Mouse (Mus musculus) left cerebral cortex, postnatal 14 days (tissue): ENCODE measurements around the gene Tlk2. TPM values are rescaled to one million over a fixed set of nuclear protein-coding genes. Genes with fewer than 3 reads are reported as not detected.

Experiments used
- DNase-seq, 2 experiments: peaks; one replicate each; pipeline ENCODE4 v3.0.0; 2021 to 2022; ENCODE audit warnings: low spot score in 2 of 2, mixed read lengths in 1 of 2
- intact Hi-C: fragments of 180-260 bp; cut with DNase I; formaldehyde crosslinking; loops from one replicate; pipeline ENCODE4 v1.15.1; 2025
- total RNA-seq, 2 experiments: library from RNA; stranded (reverse); gene quantifications; 2 replicates each; pipeline ENCODE4 v1.2.3; 2021

Tlk2 gene
- total RNA-seq, 2 experiments from 2014 or later: 43.2 to 48.6 TPM

GRCm38 (mm10) chr11:105293901-105294494 lies 115.4 kb downstream of the Tlk2 start:
- DNase-seq: no peak
- intact Hi-C loops: no loop called here

- no peak for DNase-seq
- intact Hi-C loops: no loop called here
Observed at GRCm38 (mm10) chr11:105296084-105296483, 117.5 kb downstream of the Tlk2 start.

- DNase-seq: no peak
- intact Hi-C loops: no loop called here
Observed at GRCm38 (mm10) chr11:105310197-105310596, 131.6 kb downstream of the Tlk2 start.

- intact Hi-C loops: no loop called here
- peak; percentile 20 to 23 for DNase-seq
Observed at GRCm38 (mm10) chr11:105311291-105311975, 132.8 kb downstream of the Tlk2 start.

- intact Hi-C loops: no loop called here
- DNase-seq: peak; percentile 30 to 59
Observed at GRCm38 (mm10) chr11:105312311-105312942, 133.8 kb downstream of the Tlk2 start.

- intact Hi-C loops: no loop called here
- DNase-seq: peak; percentile 15 to 24
Observed at GRCm38 (mm10) chr11:105312972-105313632, 134.5 kb downstream of the Tlk2 start.

GRCm38 (mm10) chr11:105313633-105314014 lies 135.0 kb downstream of the Tlk2 start:
- DNase-seq: peak in 1 of 2 experiments; percentile 34
- intact Hi-C loops: no loop called here

GRCm38 (mm10) chr11:105315296-105315695 lies 136.7 kb downstream of the Tlk2 start:
- DNase-seq: no peak
- intact Hi-C loops: no loop called here

GRCm38 (mm10) chr11:105316121-105316520 lies 137.5 kb downstream of the Tlk2 start:
- DNase-seq: no peak
- intact Hi-C loops: no loop called here

- peak in 1 of 2 experiments; percentile 34 for DNase-seq
- intact Hi-C loops: no loop called here
Observed at GRCm38 (mm10) chr11:105317769-105318168, 139.2 kb downstream of the Tlk2 start.

GRCm38 (mm10) chr11:105321090-105321489 lies 142.5 kb downstream of the Tlk2 start:
- no peak for DNase-seq
- intact Hi-C loops: no loop called here

GRCm38 (mm10) chr11:105323530-105323929 lies 144.9 kb downstream of the Tlk2 start:
- DNase-seq: no peak
- intact Hi-C loops: no loop called here

GRCm38 (mm10) chr11:105327101-105327500 lies 148.5 kb downstream of the Tlk2 start:
- DNase-seq: no peak
- intact Hi-C loops: no loop called here

- DNase-seq: no peak
- intact Hi-C loops: loop anchor here (10.0 kb wide), 1 partner anchor 685 kb away; no protein-coding TSS in a partner anchor
Observed at GRCm38 (mm10) chr11:105329962-105330361, 151.4 kb downstream of the Tlk2 start.

- DNase-seq: no peak
- intact Hi-C loops: loop anchor here (10.0 kb wide), 1 partner anchor 684 kb away; no protein-coding TSS in a partner anchor
Observed at GRCm38 (mm10) chr11:105331129-105331528, 152.5 kb downstream of the Tlk2 start.

GRCm38 (mm10) chr11:105331732-105332131 lies 153.1 kb downstream of the Tlk2 start:
- no peak for DNase-seq
- intact Hi-C loops: loop anchor here (10.0 kb wide), 1 partner anchor 683 kb away; no protein-coding TSS in a partner anchor

GRCm38 (mm10) chr11:105332468-105332867 lies 153.9 kb downstream of the Tlk2 start:
- DNase-seq: peak; percentile 73 to 75

More at GRCm38 (mm10) chr11:105332468-105332867, 153.9 kb downstream of the Tlk2 start:
- intact Hi-C loops: loop anchor here (10.0 kb wide), 1 partner anchor 682 kb away; no protein-coding TSS in a partner anchor
